Comparison of ENCODE assay signal across 14 mouse cellular contexts in the genomic region with DNA sequence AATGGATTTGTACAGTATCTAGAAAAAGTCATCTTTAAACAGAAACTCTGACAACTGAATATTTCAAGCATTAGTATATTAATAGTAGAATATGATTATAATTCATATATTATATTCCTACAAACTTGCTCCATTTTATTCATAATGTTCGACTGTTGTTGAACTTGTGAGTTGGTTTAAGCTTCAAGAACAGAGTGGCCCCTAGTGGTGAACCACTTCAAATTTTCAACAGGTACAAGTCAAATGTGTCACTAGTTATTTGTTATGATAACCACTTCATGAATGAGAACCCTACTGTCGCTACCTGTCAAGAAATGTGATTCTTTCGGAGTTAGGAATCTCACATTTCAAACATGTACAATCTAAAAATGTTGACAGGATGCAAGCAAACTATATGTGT.
A peak's percentile ranks its signal among the peaks of the same experiment; 100 is the strongest.
DNase-seq lines count a peak whose midpoint lies in the region; ATAC-seq and TF ChIP-seq lines count a peak whose summit lies in the region.
"Had no signal": no experiment of that assay in that cellular context is flagged by ENCODE, and none has a peak within 500 bp of the region (broad histone marks: within the 10 kb centered on the region; RNA-seq: fewer than 3 reads in every experiment).

No protein-coding gene starts in this region.

- TF ChIP-seq CTCF in thymus, adult 2 months (IDR thresholded peaks at IDR 0.05; ENCODE audit: borderline replicate concordance, control insufficient read depth, extremely low read depth, insufficient read depth, low read length, poor library complexity), result no peak

- no peaks in the 10 kb centered on the region for H3K36me3 ChIP-seq in forebrain, embryonic 14.5 days (ENCODE audit: control insufficient read depth, insufficient read depth, low read length)
- H3K36me3 ChIP-seq in forebrain, embryonic 13.5 days (ENCODE audit: poor library complexity, severe bottlenecking), result no peaks in the 10 kb centered on the region
- H3K36me3 ChIP-seq in midbrain, embryonic 14.5 days (ENCODE audit: control insufficient read depth, insufficient read depth, low read length), result no peaks in the 10 kb centered on the region
- H3K36me3 ChIP-seq in midbrain, embryonic 13.5 days, result no peaks in the 10 kb centered on the region
- no peaks in the 10 kb centered on the region for H3K36me3 ChIP-seq in thymus, adult 2 months (ENCODE audit: control insufficient read depth, insufficient read depth, low read length)
- H3K36me3 ChIP-seq: heart, embryonic 15.5 days; limb, embryonic 13.5 days; stomach, embryonic 15.5 days had no signal

- no peaks in the 10 kb centered on the region for H3K9me3 ChIP-seq in forebrain, embryonic 14.5 days (replicated peaks; ENCODE audit: control insufficient read depth, low read length)
- H3K9me3 ChIP-seq in forebrain, embryonic 13.5 days (replicated peaks), result no peaks in the 10 kb centered on the region
- H3K9me3 ChIP-seq in midbrain, embryonic 14.5 days (ENCODE audit: control insufficient read depth, low read length), result no peaks in the 10 kb centered on the region
- H3K9me3 ChIP-seq in midbrain, embryonic 13.5 days, result no peaks in the 10 kb centered on the region
- H3K9me3 ChIP-seq: heart, embryonic 15.5 days; limb, embryonic 13.5 days; megakaryocyte, embryonic 14.5 days; stomach, embryonic 15.5 days had no signal

- no peak overlapping the region for H3K27ac ChIP-seq in forebrain, embryonic 14.5 days (ENCODE audit: low read depth, low read length)
- H3K27ac ChIP-seq in forebrain, embryonic 13.5 days, result no peak overlapping the region
- no peak overlapping the region for H3K27ac ChIP-seq in midbrain, embryonic 14.5 days (replicated peaks; ENCODE audit: low read depth, low read length)
- H3K27ac ChIP-seq in midbrain, embryonic 13.5 days, result no peak overlapping the region
- no peak overlapping the region for H3K27ac ChIP-seq in thymus, adult 2 months (ENCODE audit: control insufficient read depth, insufficient read depth, low read length)
- H3K27ac ChIP-seq: heart, embryonic 15.5 days; limb, embryonic 13.5 days; stomach, embryonic 15.5 days had no signal

- H3K27me3 ChIP-seq in forebrain, embryonic 14.5 days (replicated peaks; ENCODE audit: control insufficient read depth, insufficient read depth, low read length), result no peaks in the 10 kb centered on the region
- no peaks in the 10 kb centered on the region for H3K27me3 ChIP-seq in forebrain, embryonic 13.5 days
- no peaks in the 10 kb centered on the region for H3K27me3 ChIP-seq in midbrain, embryonic 14.5 days (ENCODE audit: control insufficient read depth, insufficient read depth, low read length)
- no peaks in the 10 kb centered on the region for H3K27me3 ChIP-seq in midbrain, embryonic 13.5 days
- no peaks in the 10 kb centered on the region for H3K27me3 ChIP-seq in thymus, adult 2 months (ENCODE audit: control insufficient read depth, insufficient read depth, low read length)
- H3K27me3 ChIP-seq: heart, embryonic 15.5 days; limb, embryonic 13.5 days; megakaryocyte, embryonic 14.5 days; stomach, embryonic 15.5 days had no signal

- H3K4me2 ChIP-seq in forebrain, embryonic 14.5 days (ENCODE audit: low read length), result no peak overlapping the region
- H3K4me2 ChIP-seq in forebrain, embryonic 13.5 days, result no peak overlapping the region
- H3K4me2 ChIP-seq in midbrain, embryonic 14.5 days (ENCODE audit: low read length), result no peak overlapping the region
- no peak overlapping the region for H3K4me2 ChIP-seq in midbrain, embryonic 13.5 days (replicated peaks)
- H3K4me2 ChIP-seq: heart, embryonic 15.5 days; limb, embryonic 13.5 days; stomach, embryonic 15.5 days had no signal

- 75% methylated on average over 3 of the region's 3 CpGs for WGBS in forebrain, embryonic 14.5 days
- 75% methylated on average over 3 of the region's 3 CpGs for WGBS in forebrain, embryonic 13.5 days
- WGBS in midbrain, embryonic 14.5 days, result 74% methylated on average over 3 of the region's 3 CpGs
- 66% methylated on average over 3 of the region's 3 CpGs for WGBS in midbrain, embryonic 13.5 days
- WGBS in thymus, adult 2 months, result 68% methylated on average over 3 of the region's 3 CpGs

- no peaks in the 10 kb centered on the region for H3K4me1 ChIP-seq in forebrain, embryonic 14.5 days (ENCODE audit: control insufficient read depth, insufficient read depth, low read length)
- H3K4me1 ChIP-seq in forebrain, embryonic 13.5 days, result 0 out of 2 replicates have a peak, but pooled peaks cover 2% of the 10 kb centered on the region
- H3K4me1 ChIP-seq in midbrain, embryonic 14.5 days (ENCODE audit: control insufficient read depth, insufficient read depth, low read length), result no peaks in the 10 kb centered on the region
- no peaks in the 10 kb centered on the region for H3K4me1 ChIP-seq in midbrain, embryonic 13.5 days (replicated peaks)
- H3K4me1 ChIP-seq in thymus, adult 2 months (replicated peaks; ENCODE audit: control insufficient read depth, insufficient read depth, low read length), result no peaks in the 10 kb centered on the region
- H3K4me1 ChIP-seq: heart, embryonic 15.5 days; stomach, embryonic 15.5 days had no signal

- no peak for ATAC-seq in forebrain, embryonic 14.5 days
- no peak for ATAC-seq in forebrain, embryonic 13.5 days
- no peak for ATAC-seq in midbrain, embryonic 14.5 days (ENCODE audit: low FRiP score, low TSS enrichment)
- no peak for ATAC-seq in midbrain, embryonic 13.5 days
- ATAC-seq: activated CD4-positive, CD25-positive, alpha-beta regulatory T cell, adult 4 months; forebrain, embryonic 16.5 days had no signal

- no peak overlapping the region for H3K9ac ChIP-seq in forebrain, embryonic 14.5 days (ENCODE audit: low read length)
- H3K9ac ChIP-seq in forebrain, embryonic 13.5 days, result no peak overlapping the region
- no peak overlapping the region for H3K9ac ChIP-seq in midbrain, embryonic 14.5 days (replicated peaks; ENCODE audit: low read length)
- no peak overlapping the region for H3K9ac ChIP-seq in midbrain, embryonic 13.5 days (replicated peaks)
- H3K9ac ChIP-seq: heart, embryonic 15.5 days; limb, embryonic 13.5 days; stomach, embryonic 15.5 days had no signal

- peak; percentile 44 for DNase-seq in forebrain, embryonic 14.5 days (ENCODE audit: low spot score)
- DNase-seq in kidney, adult 9 months, result peak; percentile 29
- DNase-seq in kidney, adult 18-20 months, result no peak
- DNase-seq in midbrain, embryonic 14.5 days, result peak; percentile 54
- DNase-seq in thymus, adult 2 months, result no peak
- DNase-seq in frontal cortex, adult 2 months (ENCODE audit: extremely low spot score in 1 of 2, low spot score in 1 of 2), result no peak

- no peak for TF ChIP-seq POLR2A in thymus, adult 2 months (IDR thresholded peaks at IDR 0.05; ENCODE audit: control insufficient read depth, extremely low read depth, insufficient read depth, low read length, poor library complexity)

- no peak overlapping the region for H3K4me3 ChIP-seq in forebrain, embryonic 14.5 days (ENCODE audit: low read depth, low read length)
- no peak overlapping the region for H3K4me3 ChIP-seq in forebrain, embryonic 13.5 days
- no peak overlapping the region for H3K4me3 ChIP-seq in midbrain, embryonic 14.5 days (replicated peaks; ENCODE audit: low read depth, low read length)
- H3K4me3 ChIP-seq in midbrain, embryonic 13.5 days (replicated peaks), result no peak overlapping the region
- no peak overlapping the region for H3K4me3 ChIP-seq in thymus, adult 2 months (ENCODE audit: control insufficient read depth, insufficient read depth, low read length)
- H3K4me3 ChIP-seq: heart, embryonic 15.5 days; limb, embryonic 13.5 days; stomach, embryonic 15.5 days had no signal

Comparison
In these comparisons a context has a peak if more than half of its experiments do, and no peak if none do; other contexts are left out.
1. DNase-seq: peak in forebrain, embryonic 14.5 days (single experiment), kidney, adult 9 months (single experiment) and midbrain, embryonic 14.5 days (single experiment); none in kidney, adult 18-20 months (single experiment), thymus, adult 2 months (single experiment) and frontal cortex, adult 2 months (0 of 2).